Mouse (Mus musculus): Measurements from ENCODE around the gene Lef1. TPM values are rescaled to one million over a fixed set of nuclear protein-coding genes. Genes with fewer than 3 reads are reported as not detected.

The Lef1 gene
- polyA plus RNA-seq, 1 experiment from 2014 or later, result 61.3 TPM

DNA sequence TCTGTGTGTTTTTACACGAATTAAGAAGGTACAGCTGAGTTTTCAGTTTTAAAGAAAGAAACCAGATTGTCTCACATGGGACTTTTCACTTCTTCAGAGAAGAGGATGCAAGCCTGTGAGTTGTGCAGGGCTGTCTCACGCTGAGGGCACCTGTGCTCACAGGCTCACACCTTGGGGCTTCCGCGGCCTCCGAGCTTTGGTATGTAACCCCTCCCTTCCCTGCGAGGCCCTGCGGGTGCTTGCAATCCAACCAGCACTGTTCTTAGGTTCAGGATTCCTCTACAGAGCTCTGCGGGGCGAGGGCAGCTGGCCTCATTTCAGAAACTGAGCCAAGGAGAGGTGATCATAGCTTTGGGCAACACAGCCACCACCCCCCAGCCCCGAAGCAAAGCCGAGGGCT is 46.1 kb downstream of the Lef1 start:
- 25% methylated on average over 11 of the region's 11 CpGs for WGBS
- H3K4me1 ChIP-seq, result peaks cover 69% of the 10 kb centered on the region
- DNase-seq (ENCODE audit: low spot score), result peak; percentile 50
- H3K4me3 ChIP-seq, result no peak overlapping the region
- no peaks in the 10 kb centered on the region for H3K27me3 ChIP-seq (replicated peaks; ENCODE audit: low read depth, poor library complexity, severe bottlenecking)
- no peaks in the 10 kb centered on the region for H3K9me3 ChIP-seq
- no peaks in the 10 kb centered on the region for H3K36me3 ChIP-seq (replicated peaks)
- peak overlapping the region; percentile 58; the same call in 1 of the 2 replicates for H3K27ac ChIP-seq (replicated peaks)

- 40% methylated on average over 7 of the region's 7 CpGs for WGBS
- no peaks in the 10 kb centered on the region for H3K27me3 ChIP-seq (replicated peaks; ENCODE audit: low read depth, poor library complexity, severe bottlenecking)
- H3K27ac ChIP-seq (replicated peaks), result peak overlapping the region; percentile 63; the same call in 1 of the 2 replicates
Observed at GRCm38 (mm10) chr3:131157471-131157870, 47.2 kb downstream of the Lef1 start.

DNA sequence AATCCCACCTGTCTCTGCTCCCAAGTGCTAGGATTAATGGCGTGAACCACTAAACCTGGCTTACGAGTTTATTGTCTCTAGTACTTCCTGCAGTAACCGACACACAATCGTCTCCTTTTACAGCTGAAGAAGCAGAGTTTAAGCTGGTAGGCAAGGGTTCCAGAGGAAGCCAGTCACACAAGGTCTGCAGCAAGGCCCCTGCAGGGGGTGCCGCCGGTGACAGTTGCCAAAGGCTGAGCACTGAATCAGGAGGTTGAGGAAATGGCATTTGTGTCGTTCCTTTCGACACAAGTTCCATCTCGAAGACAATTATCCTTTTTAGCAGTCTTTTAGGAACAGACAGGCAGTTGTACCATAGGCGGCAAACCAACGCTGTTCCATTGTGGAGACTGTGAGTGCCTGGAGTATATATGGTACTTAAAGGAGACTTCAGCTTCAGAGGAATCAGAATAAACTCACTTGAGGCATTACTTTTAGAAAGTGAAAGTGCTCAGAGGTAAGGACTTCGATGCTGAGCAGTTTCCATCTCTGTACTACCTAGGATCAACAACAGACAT is 49.0 kb downstream of the Lef1 start:
- Histone ChIP-seq H3K27me3 (replicated peaks; ENCODE audit: low read depth, poor library complexity, severe bottlenecking) (no peaks in the 10 kb centered on the region), H3K9me3 (no peaks in the 10 kb centered on the region), H3K36me3 (replicated peaks) (0 out of 2 replicates have a peak, but pooled peaks cover 3% of the 10 kb centered on the region), H3K27ac (replicated peaks) (no peak overlapping the region), H3K4me1 (peaks cover 68% of the 10 kb centered on the region), H3K4me3 (no peak overlapping the region)
- DNase-seq (ENCODE audit: low spot score), result no peak
- 42% methylated on average over 12 of the region's 12 CpGs for WGBS

More at GRCm38 (mm10) chr3:131157471-131157870, 47.2 kb downstream of the Lef1 start:
- no peak overlapping the region for H3K4me3 ChIP-seq
- DNase-seq (ENCODE audit: low spot score), result no peak
- 0 out of 2 replicates have a peak, but pooled peaks cover 3% of the 10 kb centered on the region for H3K36me3 ChIP-seq (replicated peaks)
- no peaks in the 10 kb centered on the region for H3K9me3 ChIP-seq
- H3K4me1 ChIP-seq, result peaks cover 75% of the 10 kb centered on the region

DNA sequence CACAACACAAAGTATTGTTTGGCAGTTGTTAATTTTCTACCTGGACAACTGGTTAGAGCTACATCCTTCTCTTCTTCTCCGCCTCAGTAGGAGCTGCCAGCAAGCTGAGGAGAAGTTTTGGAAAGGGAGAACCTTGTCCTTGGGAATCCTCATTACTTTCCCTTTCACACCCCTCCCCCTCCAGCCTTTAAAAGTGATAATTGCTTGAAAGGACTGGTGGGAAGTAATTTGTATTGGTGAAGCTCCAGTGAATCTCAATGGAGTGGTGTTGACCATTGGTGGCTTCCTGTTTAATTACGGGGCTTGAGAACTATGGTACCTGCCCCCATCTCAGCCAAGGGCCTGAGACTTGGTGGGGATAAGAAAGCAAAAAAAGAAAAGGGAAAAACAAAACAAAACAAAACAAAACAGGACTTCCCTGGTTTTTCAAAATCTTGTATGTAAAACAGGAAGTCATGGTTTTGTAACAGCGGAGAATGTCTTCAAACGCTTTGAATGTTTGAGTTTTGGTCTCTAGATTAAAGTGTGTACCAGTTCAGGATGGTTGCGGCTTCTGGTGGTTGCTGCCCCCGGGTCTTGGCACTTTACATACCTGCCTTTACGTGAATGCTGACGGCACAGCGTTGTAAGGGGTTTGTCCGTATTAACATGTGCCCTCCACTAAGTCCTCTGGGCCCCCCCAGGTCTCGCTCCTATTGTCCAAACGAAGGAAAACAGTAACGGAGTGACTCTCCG is 49.8 kb downstream of the Lef1 start:
- Histone ChIP-seq H3K36me3 (replicated peaks) (0 out of 2 replicates have a peak, but pooled peaks cover 6% of the 10 kb centered on the region), H3K4me3 (no peak overlapping the region), H3K4me1 (peaks cover 60% of the 10 kb centered on the region), H3K9me3 (no peaks in the 10 kb centered on the region), H3K27me3 (replicated peaks; ENCODE audit: low read depth, poor library complexity, severe bottlenecking) (no peaks in the 10 kb centered on the region), H3K27ac (replicated peaks) (no peak overlapping the region)
- no peak for DNase-seq (ENCODE audit: low spot score)
- WGBS, result 69% methylated on average over 14 of the region's 14 CpGs

DNA sequence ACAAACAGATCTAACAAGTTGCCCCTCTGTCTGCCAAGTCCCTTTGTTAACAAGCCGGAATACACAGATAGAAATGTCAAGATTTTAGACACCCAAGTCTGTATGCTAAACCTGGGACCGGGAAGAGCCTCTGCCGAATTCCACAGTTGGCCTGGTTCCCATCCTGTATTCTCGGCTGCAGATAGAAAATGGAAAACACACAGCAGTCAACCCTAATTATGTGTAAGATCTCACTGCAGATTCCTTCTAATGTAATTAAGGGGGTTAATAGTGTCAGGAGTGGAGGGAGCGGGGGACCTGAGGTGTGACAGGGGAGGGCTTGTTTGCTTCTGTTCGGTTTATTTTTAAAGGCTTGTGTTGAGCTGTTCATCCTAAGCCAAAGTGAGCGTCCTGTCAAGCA is 50.6 kb downstream of the Lef1 start:
- Histone ChIP-seq H3K4me1 (peaks cover 52% of the 10 kb centered on the region), H3K9me3 (no peaks in the 10 kb centered on the region), H3K36me3 (replicated peaks) (0 out of 2 replicates have a peak, but pooled peaks cover 6% of the 10 kb centered on the region), H3K27me3 (replicated peaks; ENCODE audit: low read depth, poor library complexity, severe bottlenecking) (no peaks in the 10 kb centered on the region), H3K27ac (replicated peaks) (no peak overlapping the region), H3K4me3 (no peak overlapping the region)
- WGBS, result 50% methylated on average over 7 of the region's 7 CpGs
- DNase-seq (ENCODE audit: low spot score), result no peak

DNA sequence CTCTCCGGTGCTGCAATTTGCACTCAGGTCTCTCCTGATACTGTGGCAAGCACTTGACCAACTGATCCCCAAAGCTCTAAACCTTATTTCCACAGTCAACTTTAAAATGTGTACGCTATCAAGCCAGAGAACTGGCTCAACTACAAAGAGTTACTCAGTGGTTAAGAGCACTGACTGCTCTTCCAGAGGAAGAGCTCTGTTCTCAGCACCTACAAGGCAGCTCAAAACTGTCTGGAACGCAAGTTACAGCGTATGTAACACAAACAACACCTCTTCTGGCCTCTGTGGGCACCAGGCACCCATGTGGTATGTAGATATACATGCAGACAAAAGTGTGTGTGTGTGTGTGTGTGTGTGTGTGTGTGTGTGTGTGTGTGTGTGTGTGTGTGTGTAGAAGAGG is 57.5 kb downstream of the Lef1 start:
- 96% methylated on average over 4 of the region's 4 CpGs for WGBS
- DNase-seq (ENCODE audit: low spot score), result no peak
- H3K27ac ChIP-seq (replicated peaks), result no peak overlapping the region
- no peaks in the 10 kb centered on the region for H3K9me3 ChIP-seq
- H3K4me1 ChIP-seq, result peaks cover 20% of the 10 kb centered on the region
- H3K27me3 ChIP-seq (replicated peaks; ENCODE audit: low read depth, poor library complexity, severe bottlenecking), result no peaks in the 10 kb centered on the region
- H3K36me3 ChIP-seq (replicated peaks), result peaks cover 10% of the 10 kb centered on the region
- H3K4me3 ChIP-seq, result no peak overlapping the region

DNA sequence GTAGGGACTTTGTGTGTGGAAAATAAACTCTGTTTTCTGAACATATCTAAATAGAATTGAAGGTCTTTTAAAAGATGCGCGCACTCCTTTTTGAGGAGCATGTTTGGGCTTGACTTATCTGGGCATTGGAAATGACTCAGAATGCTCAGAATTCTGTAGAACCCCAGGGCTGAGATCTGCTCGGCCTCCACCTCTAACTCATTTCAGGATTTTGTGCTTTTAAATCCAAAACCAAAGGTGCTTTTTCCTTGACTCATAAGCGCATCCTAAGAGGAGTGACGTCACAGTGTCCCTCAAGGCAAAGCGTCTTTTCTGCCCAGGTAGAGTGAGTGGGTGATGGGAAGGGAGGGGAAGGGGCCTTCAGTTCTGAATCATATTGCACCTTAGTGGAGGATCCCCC is 58.9 kb downstream of the Lef1 start:
- H3K36me3 ChIP-seq (replicated peaks), result peaks cover 10% of the 10 kb centered on the region
- peaks cover 33% of the 10 kb centered on the region for H3K4me1 ChIP-seq
- H3K27ac ChIP-seq (replicated peaks), result no peak overlapping the region
- no peak overlapping the region for H3K4me3 ChIP-seq
- H3K27me3 ChIP-seq (replicated peaks; ENCODE audit: low read depth, poor library complexity, severe bottlenecking), result no peaks in the 10 kb centered on the region
- 92% methylated on average over 6 of the region's 6 CpGs for WGBS
- no peak for DNase-seq (ENCODE audit: low spot score)
- H3K9me3 ChIP-seq, result no peaks in the 10 kb centered on the region

DNA sequence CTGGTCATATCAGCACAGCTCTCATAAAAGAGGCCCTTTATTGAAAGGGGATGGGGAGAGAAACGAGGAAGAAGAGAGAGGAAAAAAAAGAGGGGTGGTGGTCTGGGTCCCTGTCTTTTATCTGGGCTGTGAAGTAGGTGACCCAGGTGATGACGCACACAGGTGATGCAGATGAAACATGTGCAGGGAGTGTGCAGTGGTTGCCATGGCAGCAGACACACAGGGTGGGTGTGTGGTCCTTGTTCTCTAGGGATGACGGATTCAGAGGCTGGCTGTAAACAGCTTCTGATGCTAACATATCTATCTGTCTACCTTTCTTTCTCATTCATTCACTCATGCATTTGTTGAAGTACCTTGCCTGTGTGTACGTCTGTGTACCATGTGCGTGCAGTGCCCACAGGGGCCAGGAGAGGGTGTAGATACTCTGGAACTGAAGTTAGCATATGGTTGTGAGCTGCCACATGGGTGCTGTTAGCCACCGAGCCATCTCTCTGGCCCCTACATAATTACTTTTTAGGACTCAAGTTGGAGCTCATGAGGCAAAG is 59.9 kb downstream of the Lef1 start:
- WGBS, result 90% methylated on average over 6 of the region's 6 CpGs
- DNase-seq (ENCODE audit: low spot score), result no peak

DNA sequence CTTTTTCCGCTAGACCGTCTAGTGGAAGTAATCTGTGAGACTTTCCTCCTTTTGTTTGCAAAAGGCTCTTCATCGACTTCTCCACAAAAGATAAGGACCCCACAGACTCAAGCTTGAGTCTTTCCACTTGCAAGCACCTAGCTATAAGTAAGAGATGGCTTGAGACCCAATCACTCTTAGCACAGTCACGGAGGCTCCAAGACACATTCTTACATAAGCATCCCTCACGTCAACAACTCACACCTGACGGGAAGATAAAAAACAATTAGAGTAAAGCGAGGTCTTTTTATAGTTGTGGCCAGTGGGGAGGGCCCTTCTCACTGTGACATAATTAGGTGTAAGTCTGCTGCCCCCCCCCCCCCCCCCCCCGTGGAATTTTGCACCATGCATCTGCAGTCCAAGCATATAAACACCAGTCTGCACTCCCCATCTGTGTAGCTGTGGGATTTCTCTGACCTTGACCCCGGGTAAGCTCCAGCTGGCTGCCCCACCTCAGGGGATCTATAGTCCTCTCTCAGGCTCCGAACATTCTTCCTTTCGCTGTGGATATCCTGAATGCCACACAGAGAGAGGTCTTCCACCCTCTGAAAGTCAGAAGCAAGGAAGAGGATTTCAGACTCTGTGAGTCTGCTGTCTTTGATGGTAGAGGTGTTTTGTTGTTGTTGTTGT is 61.2 kb downstream of the Lef1 start:
- Histone ChIP-seq H3K9me3 (no peaks in the 10 kb centered on the region), H3K27ac (replicated peaks) (peak overlapping the region; percentile 10; the same call in 1 of the 2 replicates), H3K4me1 (peaks cover 41% of the 10 kb centered on the region), H3K36me3 (replicated peaks) (peaks cover 3% of the 10 kb centered on the region), H3K4me3 (no peak overlapping the region), H3K27me3 (replicated peaks; ENCODE audit: low read depth, poor library complexity, severe bottlenecking) (no peaks in the 10 kb centered on the region)
- peak; percentile 47 for DNase-seq (ENCODE audit: low spot score)
- 53% methylated on average over 11 of the region's 11 CpGs for WGBS

More for the DNA sequence above, 59.9 kb downstream of the Lef1 start:
- Histone ChIP-seq H3K4me1 (peaks cover 37% of the 10 kb centered on the region), H3K4me3 (no peak overlapping the region), H3K9me3 (no peaks in the 10 kb centered on the region), H3K27ac (replicated peaks) (no peak overlapping the region), H3K27me3 (replicated peaks; ENCODE audit: low read depth, poor library complexity, severe bottlenecking) (no peaks in the 10 kb centered on the region), H3K36me3 (replicated peaks) (peaks cover 7% of the 10 kb centered on the region)

DNA sequence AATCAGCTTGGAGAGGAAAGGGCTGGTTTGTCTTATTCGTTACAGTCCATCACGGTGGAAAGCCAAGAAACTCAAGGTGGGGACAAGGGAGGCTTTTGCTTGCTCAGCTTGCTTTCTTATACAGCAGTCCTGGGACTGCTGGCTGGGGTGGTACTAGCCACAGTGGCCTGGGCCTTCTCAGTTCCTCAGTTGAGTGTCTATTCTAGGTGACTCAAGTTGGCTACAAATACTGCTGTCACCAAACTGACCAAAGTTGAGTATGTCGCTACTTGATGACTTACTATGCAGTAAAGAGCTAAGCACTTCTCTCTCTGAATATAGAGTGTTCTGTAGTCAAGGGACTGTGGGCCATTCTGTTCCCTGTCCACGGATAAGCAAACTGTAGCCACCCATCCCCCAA is 62.0 kb downstream of the Lef1 start:
- H3K4me1 ChIP-seq, result peaks cover 41% of the 10 kb centered on the region
- H3K27me3 ChIP-seq (replicated peaks; ENCODE audit: low read depth, poor library complexity, severe bottlenecking), result no peaks in the 10 kb centered on the region
- no peaks in the 10 kb centered on the region for H3K9me3 ChIP-seq
- no peak overlapping the region for H3K27ac ChIP-seq (replicated peaks)
- WGBS, result 90% methylated on average over 4 of the region's 4 CpGs
- no peak overlapping the region for H3K4me3 ChIP-seq
- no peak for DNase-seq (ENCODE audit: low spot score)
- H3K36me3 ChIP-seq (replicated peaks), result no peaks in the 10 kb centered on the region; the same call in 1 of the 2 replicates

- H3K36me3 ChIP-seq (replicated peaks), result peaks cover 28% of the 10 kb centered on the region
- DNase-seq (ENCODE audit: low spot score), result no peak
- 87% methylated on average over 11 of the region's 11 CpGs for WGBS
- H3K27me3 ChIP-seq (replicated peaks; ENCODE audit: low read depth, poor library complexity, severe bottlenecking), result no peaks in the 10 kb centered on the region
- H3K27ac ChIP-seq (replicated peaks), result no peak overlapping the region
- H3K9me3 ChIP-seq, result no peaks in the 10 kb centered on the region
- H3K4me3 ChIP-seq, result no peak overlapping the region
- H3K4me1 ChIP-seq, result peaks cover 16% of the 10 kb centered on the region
Observed at GRCm38 (mm10) chr3:131181006-131181405, 70.7 kb downstream of the Lef1 start.

DNA sequence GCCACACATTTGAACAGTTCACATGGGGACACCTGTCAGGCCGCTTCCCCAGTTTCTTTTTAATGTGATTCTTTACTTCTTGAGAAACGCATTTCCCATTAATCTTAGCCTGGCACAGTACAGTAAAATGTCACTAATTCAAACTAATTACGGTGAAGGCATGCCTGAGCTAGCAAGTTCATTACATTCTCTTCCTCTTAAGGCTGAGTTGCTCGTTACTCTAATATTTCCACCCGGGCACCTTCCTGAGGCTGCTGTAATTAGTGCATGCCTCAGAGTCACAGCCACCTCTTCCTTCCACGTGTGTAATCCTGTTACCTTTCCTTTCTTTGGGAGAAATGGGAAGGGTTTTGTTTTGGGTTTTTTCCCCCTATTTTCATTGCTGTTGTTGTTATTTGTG is 71.9 kb downstream of the Lef1 start:
- Histone ChIP-seq H3K27me3 (replicated peaks; ENCODE audit: low read depth, poor library complexity, severe bottlenecking) (no peaks in the 10 kb centered on the region), H3K27ac (replicated peaks) (no peak overlapping the region), H3K4me3 (no peak overlapping the region), H3K4me1 (peaks cover 23% of the 10 kb centered on the region), H3K9me3 (no peaks in the 10 kb centered on the region), H3K36me3 (replicated peaks) (peaks cover 35% of the 10 kb centered on the region)
- WGBS, result 60% methylated on average over 6 of the region's 6 CpGs
- no peak for DNase-seq (ENCODE audit: low spot score)
